9 mouse cellular contexts compared by ENCODE assay signal in genomic region chr4:62732840-62733239, GRCm38 (mm10).
DNase-seq lines count a peak whose midpoint lies in the region; ATAC-seq lines count a peak whose summit lies in the region.
"Had no signal": no experiment of that assay in that cellular context is flagged by ENCODE, and none has a peak within 500 bp of the region (broad histone marks: within the 10 kb centered on the region; RNA-seq: fewer than 3 reads in every experiment).

No protein-coding gene starts in this region.

- 35% methylated on average over 2 of the region's 2 CpGs for WGBS in forebrain, embryonic 16.5 days
- 29% methylated on average over 2 of the region's 2 CpGs for WGBS in kidney, embryonic 15.5 days

- H3K4me1 ChIP-seq in forebrain, embryonic 16.5 days (replicated peaks; ENCODE audit: control insufficient read depth, insufficient read depth, low read length): peaks cover 15% of the 10 kb centered on the region
- H3K4me1 ChIP-seq in kidney, embryonic 15.5 days: peaks cover 58% of the 10 kb centered on the region

- H3K4me2 ChIP-seq in forebrain, embryonic 16.5 days (ENCODE audit: low read length): no peak overlapping the region
- H3K4me2 ChIP-seq in kidney, embryonic 15.5 days: no peak overlapping the region

- DNase-seq in embryo, embryonic 9.5 days (ENCODE audit: extremely low spot score): peak; percentile 36
- DNase-seq in embryo, embryonic 10 days (ENCODE audit: low spot score): no peak
- peak; percentile 51 for DNase-seq in lung, postnatal 25 days (ENCODE audit: low spot score)
- no peak for DNase-seq in layer of hippocampus, adult 9-11 months
- DNase-seq in left cerebral cortex, adult 18-20 months (ENCODE audit: low spot score in 2 of 2): no peak
- DNase-seq in adrenal gland, adult 18-20 months (ENCODE audit: low spot score in 2 of 2): no peak

- no peak overlapping the region for H3K4me3 ChIP-seq in forebrain, embryonic 16.5 days (replicated peaks; ENCODE audit: low read length)
- no peak overlapping the region for H3K4me3 ChIP-seq in kidney, embryonic 15.5 days (replicated peaks)

- H3K27ac ChIP-seq in forebrain, embryonic 16.5 days (ENCODE audit: low read length): no peak overlapping the region
- peak overlapping the region; percentile 80 for H3K27ac ChIP-seq in kidney, embryonic 15.5 days
- H3K27ac ChIP-seq: liver, embryonic 14.5 days had no signal

- H3K27me3 ChIP-seq in forebrain, embryonic 16.5 days (replicated peaks; ENCODE audit: control insufficient read depth, insufficient read depth, low read length): no peaks in the 10 kb centered on the region
- no peaks in the 10 kb centered on the region for H3K27me3 ChIP-seq in kidney, embryonic 15.5 days

- no peak overlapping the region for H3K9ac ChIP-seq in forebrain, embryonic 16.5 days (replicated peaks; ENCODE audit: low read depth, low read length)
- no peak overlapping the region for H3K9ac ChIP-seq in kidney, embryonic 15.5 days
- H3K9ac ChIP-seq: liver, embryonic 14.5 days had no signal

- ATAC-seq in forebrain, embryonic 16.5 days: peak; percentile 52
- peak; percentile 62 for ATAC-seq in kidney, embryonic 15.5 days (replicated peaks; ENCODE audit: low FRiP score)

- no peaks in the 10 kb centered on the region for H3K36me3 ChIP-seq in forebrain, embryonic 16.5 days (ENCODE audit: control insufficient read depth, insufficient read depth)
- H3K36me3 ChIP-seq in kidney, embryonic 15.5 days: no peaks in the 10 kb centered on the region

- no peaks in the 10 kb centered on the region for H3K9me3 ChIP-seq in forebrain, embryonic 16.5 days (ENCODE audit: control insufficient read depth, low read length)
- H3K9me3 ChIP-seq in kidney, embryonic 15.5 days (replicated peaks): no peaks in the 10 kb centered on the region

Comparison
In these comparisons a context has a peak if more than half of its experiments do, and no peak if none do; other contexts are left out.
1. DNase-seq: peak in embryo, embryonic 9.5 days (single experiment) and lung, postnatal 25 days (single experiment); none in embryo, embryonic 10 days (single experiment), layer of hippocampus, adult 9-11 months (single experiment), left cerebral cortex, adult 18-20 months (0 of 2) and adrenal gland, adult 18-20 months (0 of 2).